Mouse (Mus musculus) MEL (cell line): ENCODE measurements around the gene Trdmt1. TPM values are rescaled to one million over a fixed set of nuclear protein-coding genes. Genes with fewer than 3 reads are reported as not detected.
A peak's percentile ranks its signal among the peaks of the same experiment; 100 is the strongest.

ENCODE experiments used
- DNase-seq: peaks from one replicate; pipeline ENCODE4 v3.0.0; 2011; ENCODE audit warnings: low read depth, low spot score
- H3K27ac ChIP-seq: 2 replicates; pipeline ENCODE4 v1.5.1; 2012; ENCODE audit warnings: low read depth, mild to moderate bottlenecking, control low read depth, low read length, moderate library complexity; ENCODE audit not compliant: control insufficient read depth
- H3K27me3 ChIP-seq, 2 experiments: fragments of 150-350 bp in 1 of 2; sonication (generic) in 1 of 2; 2 replicates each; pipeline ENCODE4 v1.6.1; 2012; ENCODE audit warnings: low read length in 2 of 2, mild to moderate bottlenecking in 2 of 2, improper control_type of control experiment in 1 of 2, moderate library complexity in 1 of 2; ENCODE audit not compliant: insufficient read depth in 2 of 2, control insufficient read depth in 1 of 2
- H3K36me3 ChIP-seq, 2 experiments: 2 replicates each; pipeline ENCODE4 v1.6.1; 2012 to 2014; ENCODE audit warnings: low read length in 2 of 2, improper control_type of control experiment in 1 of 2, inconsistent platforms in 1 of 2, mild to moderate bottlenecking in 1 of 2; ENCODE audit not compliant: insufficient read depth in 2 of 2, control insufficient read depth in 1 of 2
- H3K4me1 ChIP-seq, 2 experiments: fragments of 150-350 bp in 1 of 2; sonication (generic) in 1 of 2; 2 replicates each; pipeline ENCODE4 v1.6.1; 2012; ENCODE audit warnings: low read length in 2 of 2, improper control_type of control experiment in 1 of 2, mild to moderate bottlenecking in 1 of 2; ENCODE audit not compliant: insufficient read depth in 2 of 2, control insufficient read depth in 1 of 2
- H3K4me3 ChIP-seq, 2 experiments: fragments of 150-350 bp in 1 of 2; sonication (generic) in 1 of 2; 2 replicates each; pipeline ENCODE4 v1.5.1; 2012; ENCODE audit warnings: low read depth in 2 of 2, low read length in 2 of 2, mild to moderate bottlenecking in 2 of 2, moderate library complexity in 2 of 2, control low read depth in 1 of 2, improper control_type of control experiment in 1 of 2; ENCODE audit not compliant: control insufficient read depth in 1 of 2, insufficient read depth in 1 of 2
- H3K79me2 ChIP-seq: 2 replicates; pipeline ENCODE4 v1.6.1; 2012; ENCODE audit warnings: mild to moderate bottlenecking, low read length, moderate library complexity; ENCODE audit not compliant: control insufficient read depth, poor library complexity, insufficient read depth
- H3K9ac ChIP-seq: 2 replicates; pipeline ENCODE4 v1.6.1; 2012; ENCODE audit warnings: low read depth, mild to moderate bottlenecking, control low read depth, low read length, moderate library complexity; ENCODE audit not compliant: control insufficient read depth, poor library complexity, severe bottlenecking
- H3K9me3 ChIP-seq: fragments of 150-350 bp; sonication (generic); replicated peaks from 2 replicates; pipeline ENCODE4 v1.6.1; 2012; ENCODE audit warnings: mild to moderate bottlenecking, low read length, improper control_type of control experiment, moderate library complexity; ENCODE audit not compliant: insufficient read depth
- BHLHE40 ChIP-seq: IDR thresholded peaks from 2 replicates; pipeline ENCODE4 v1.6.1; 2012; ENCODE audit warnings: low read depth, mild to moderate bottlenecking, inconsistent platforms, low read length, improper control_type of control experiment, borderline replicate concordance
- CTCF ChIP-seq, 3 experiments: IDR thresholded peaks in 2 of 3; conservative IDR thresholded peaks in 1 of 3; 2 replicates each; pipeline ENCODE4 v1.5.1; 2011 to 2012; ENCODE audit warnings: low read length in 3 of 3, low read depth in 2 of 3, mild to moderate bottlenecking in 2 of 3, improper control_type of control experiment in 1 of 3, inconsistent platforms in 1 of 3, mixed read lengths in 1 of 3, moderate library complexity in 1 of 3; ENCODE audit not compliant: control insufficient read depth in 1 of 3, insufficient read depth in 1 of 3, poor library complexity in 1 of 3, severe bottlenecking in 1 of 3
- E2F4 ChIP-seq: IDR thresholded peaks from 2 replicates; pipeline ENCODE4 v1.6.1; 2011; ENCODE audit warnings: low read depth, low read length, improper control_type of control experiment, borderline replicate concordance
- ELF1 ChIP-seq: IDR thresholded peaks from 2 replicates; pipeline ENCODE4 v1.6.1; 2014; ENCODE audit warnings: low read depth, mild to moderate bottlenecking, inconsistent platforms, low read length, improper control_type of control experiment, moderate library complexity
- ETS1 ChIP-seq: IDR thresholded peaks from 2 replicates; pipeline ENCODE4 v1.6.1; 2012; ENCODE audit warnings: low read depth, mild to moderate bottlenecking, inconsistent platforms, low read length, improper control_type of control experiment, moderate library complexity
- GABPA ChIP-seq: IDR thresholded peaks from 2 replicates; pipeline ENCODE4 v1.6.1; 2012; ENCODE audit warnings: low read depth, mild to moderate bottlenecking, inconsistent platforms, low read length, improper control_type of control experiment, moderate library complexity
- KAT2A ChIP-seq: conservative IDR thresholded peaks from 2 replicates; pipeline ENCODE4 v1.6.1; 2012; ENCODE audit warnings: low read depth, low read length, improper control_type of control experiment, inconsistent platforms
- MAX ChIP-seq: IDR thresholded peaks from 2 replicates; pipeline ENCODE4 v1.6.1; 2011; ENCODE audit warnings: low read length, improper control_type of control experiment
- MAZ ChIP-seq: IDR thresholded peaks from 2 replicates; pipeline ENCODE4 v1.6.1; 2012; ENCODE audit warnings: low read depth, mild to moderate bottlenecking, inconsistent platforms, low read length, improper control_type of control experiment
- MXI1 ChIP-seq: IDR thresholded peaks from 2 replicates; pipeline ENCODE4 v1.6.1; 2011; ENCODE audit warnings: mild to moderate bottlenecking, low read depth, low read length, improper control_type of control experiment
- MYC ChIP-seq: IDR thresholded peaks from 2 replicates; pipeline ENCODE4 v1.6.1; 2011; ENCODE audit warnings: low read depth, mild to moderate bottlenecking, low read length, improper control_type of control experiment, moderate library complexity
- NELFE ChIP-seq: IDR thresholded peaks from 2 replicates; pipeline ENCODE4 v1.6.1; 2011; ENCODE audit warnings: low read depth, low read length, improper control_type of control experiment
- NRF1 ChIP-seq: IDR thresholded peaks from 2 replicates; pipeline ENCODE4 v1.6.1; 2014; ENCODE audit warnings: low read depth, mild to moderate bottlenecking, inconsistent platforms, low read length, improper control_type of control experiment, moderate library complexity; ENCODE audit not compliant: poor library complexity, insufficient read depth, severe bottlenecking
- POLR2A ChIP-seq, 2 experiments: IDR thresholded peaks; 2 replicates each; pipeline ENCODE4 v1.6.1; 2011 to 2012; ENCODE audit warnings: low read length in 2 of 2, mild to moderate bottlenecking in 2 of 2, control low read depth in 1 of 2, improper control_type of control experiment in 1 of 2, low read depth in 1 of 2, moderate library complexity in 1 of 2; ENCODE audit not compliant: control insufficient read depth in 1 of 2, insufficient read depth in 1 of 2, poor library complexity in 1 of 2
- RAD21 ChIP-seq: IDR thresholded peaks from 2 replicates; pipeline ENCODE4 v1.6.1; 2011; ENCODE audit warnings: mild to moderate bottlenecking, low read depth, low read length, improper control_type of control experiment
- RCOR1 ChIP-seq: IDR thresholded peaks from 2 replicates; pipeline ENCODE4 v1.6.1; 2012; ENCODE audit warnings: low read depth, mild to moderate bottlenecking, inconsistent platforms, low read length, improper control_type of control experiment
- SMC3 ChIP-seq: IDR thresholded peaks from 2 replicates; pipeline ENCODE4 v1.6.1; 2011; ENCODE audit warnings: low read depth, low read length, improper control_type of control experiment
- TAL1 ChIP-seq: IDR thresholded peaks from 2 replicates; pipeline ENCODE4 v1.6.1; 2012; ENCODE audit warnings: mild to moderate bottlenecking, inconsistent platforms, low read length, moderate library complexity, mixed read lengths
- TBP ChIP-seq: IDR thresholded peaks from 2 replicates; pipeline ENCODE4 v1.8.0; 2011; ENCODE audit warnings: low read depth, low read length, improper control_type of control experiment
- UBTF ChIP-seq: IDR thresholded peaks from 2 replicates; pipeline ENCODE4 v1.6.1; 2012; ENCODE audit warnings: low read depth, mild to moderate bottlenecking, inconsistent platforms, low read length, improper control_type of control experiment, moderate library complexity, borderline replicate concordance; ENCODE audit not compliant: insufficient read depth
- USF2 ChIP-seq, 2 experiments: IDR thresholded peaks; 2 replicates each; pipeline ENCODE4 v1.6.1; 2011 to 2012; ENCODE audit warnings: improper control_type of control experiment in 2 of 2, low read length in 2 of 2, borderline replicate concordance in 1 of 2, inconsistent platforms in 1 of 2, low read depth in 1 of 2, mild to moderate bottlenecking in 1 of 2; ENCODE audit not compliant: insufficient read depth in 1 of 2
- ZC3H11A ChIP-seq: IDR thresholded peaks from 2 replicates; pipeline ENCODE4 v1.6.1; 2012; ENCODE audit warnings: low read depth, mild to moderate bottlenecking, inconsistent platforms, low read length, improper control_type of control experiment
- ZKSCAN1 ChIP-seq: IDR thresholded peaks from 2 replicates; pipeline ENCODE4 v1.6.1; 2012; ENCODE audit warnings: low read depth, mild to moderate bottlenecking, inconsistent platforms, low read length, improper control_type of control experiment, moderate library complexity
- ZMIZ1 ChIP-seq: IDR thresholded peaks from 2 replicates; pipeline ENCODE4 v1.6.1; 2012; ENCODE audit warnings: low read depth, mild to moderate bottlenecking, inconsistent platforms, low read length, improper control_type of control experiment, moderate library complexity
- ZNF384 ChIP-seq: IDR thresholded peaks from 2 replicates; pipeline ENCODE4 v1.6.1; 2012; ENCODE audit warnings: low read depth, mild to moderate bottlenecking, inconsistent platforms, low read length, improper control_type of control experiment
- polyA plus RNA-seq, 2 experiments: library from polyadenylated mRNA; stranded (reverse) in 1 of 2; unstranded in 1 of 2; fragments of >175 nt in 1 of 2; fragments of >200 nt in 1 of 2; gene quantifications; 2 replicates each; pipeline versions ENCODE4 v1.2.1 to v1.2.4; 2012; ENCODE audit warnings: low replicate concordance in 2 of 2, low read depth in 1 of 2; ENCODE audit not compliant: insufficient read length in 2 of 2, insufficient read depth in 1 of 2, missing spikeins in 1 of 2
- total RNA-seq: library from RNA; depleted of rRNA; stranded (reverse); fragments of 300-350 nt; gene quantifications from 2 replicates; pipeline ENCODE4 v1.2.3, GENCODE M21; 2012

Trdmt1 gene
- total and polyA plus RNA-seq, 3 experiments = 8.6 to 9.2 TPM; not detected in 1

- peak; percentile 20 for DNase-seq
- Histone ChIP-seq H3K27ac (no peak overlapping the region), H3K4me1 (peaks cover 10 to 11% of the 10 kb centered on the region in 2 experiments; a peak in 3 of 4 replicates), H3K4me3 (no peak overlapping the region), H3K9me3 (no peaks in the 10 kb centered on the region), H3K9ac (no peak overlapping the region), H3K79me2 (no peaks in the 10 kb centered on the region), H3K27me3 (no peaks in the 10 kb centered on the region), H3K36me3 (peaks cover 0 to 25% of the 10 kb centered on the region in 2 experiments; a peak in 2 of 4 replicates)
- TF ChIP-seq MYC (no peak), RAD21 (no peak), GABPA (no peak), TAL1 (no peak), ZNF384 (no peak), USF2 (IDR thresholded peaks at IDR 0.05; ENCODE audit: borderline replicate concordance in 1 of 2, insufficient read depth in 1 of 2, low read depth in 1 of 2, low read length in 2 of 2) (no peak), MXI1 (no peak), ETS1 (no peak), ZC3H11A (no peak), CTCF (IDR thresholded peaks at IDR 0.05 in 2 of 3, conservative IDR thresholded peaks at IDR 0.05 in 1 of 3; ENCODE audit: control insufficient read depth in 1 of 3, insufficient read depth in 1 of 3, low read depth in 2 of 3, low read length in 3 of 3, poor library complexity in 1 of 3, severe bottlenecking in 1 of 3) (no peak), MAZ (no peak), NRF1 (no peak), BHLHE40 (no peak), KAT2A (no peak), SMC3 (no peak), NELFE (no peak)
Observed at GRCm38 (mm10) chr2:13522106-13522505, 22.4 kb downstream of the Trdmt1 start.

GRCm38 (mm10) chr2:13514949-13515348, 29.5 kb downstream of the Trdmt1 start:
- Histone ChIP-seq H3K27me3 (no peaks in the 10 kb centered on the region), H3K4me1 (no peaks in the 10 kb centered on the region), H3K9me3 (no peaks in the 10 kb centered on the region), H3K79me2 (no peaks in the 10 kb centered on the region), H3K4me3 (no peak overlapping the region), H3K9ac (no peak overlapping the region), H3K36me3 (no peaks in the 10 kb centered on the region), H3K27ac (no peak overlapping the region)
- no peak for DNase-seq
- no peak for TF ChIP-seq CTCF (IDR thresholded peaks at IDR 0.05 in 2 of 3, conservative IDR thresholded peaks at IDR 0.05 in 1 of 3; ENCODE audit: control insufficient read depth in 1 of 3, insufficient read depth in 1 of 3, low read depth in 2 of 3, low read length in 3 of 3, poor library complexity in 1 of 3, severe bottlenecking in 1 of 3)
- no peak for TF ChIP-seq TBP
- TF ChIP-seq UBTF = no peak
- no peak for TF ChIP-seq ELF1
- TF ChIP-seq ZMIZ1 = no peak
- no peak for TF ChIP-seq POLR2A (IDR thresholded peaks at IDR 0.05; ENCODE audit: control insufficient read depth in 1 of 2, insufficient read depth in 1 of 2, low read depth in 1 of 2, low read length in 2 of 2, poor library complexity in 1 of 2)
- TF ChIP-seq ZNF384 = no peak
- TF ChIP-seq MXI1 = no peak
- no peak for TF ChIP-seq RCOR1
- no peak for TF ChIP-seq SMC3
- no peak for TF ChIP-seq ETS1
- TF ChIP-seq RAD21 = no peak
- TF ChIP-seq E2F4 = no peak
- TF ChIP-seq MAX = no peak
- no peak for TF ChIP-seq ZKSCAN1
- no peak for TF ChIP-seq KAT2A
